Mouse (Mus musculus) heart, adult 11 months (tissue): Measurements from ENCODE around the gene Suv39h1.
"Not testable (repeated sequence)": the region's sequence is repeated elsewhere in the genome, so short reads cannot be mapped to it uniquely, and the experiment has no call there.

Source experiments
- DNase-seq: peaks from one replicate; pipeline ENCODE4 v3.0.0; 2022

The Suv39h1 gene

GRCm38 (mm10) chrX:8024795-8025194 lies 49.8 kb downstream of the Suv39h1 start:
- DNase-seq = no peak

GRCm38 (mm10) chrX:8020111-8020778 lies 54.3 kb downstream of the Suv39h1 start:
- no peak for DNase-seq

- no peak for DNase-seq
Measured at GRCm38 (mm10) chrX:8018286-8018685, 56.3 kb downstream of the Suv39h1 start, which contains the start of gene Glod5. Glod5 (minus strand) TSS chrX:8018492.

GRCm38 (mm10) chrX:8017142-8017541 lies 57.4 kb downstream of the Suv39h1 start:
- no peak for DNase-seq

- not testable (repeated sequence) for DNase-seq
Measured at GRCm38 (mm10) chrX:8015675-8016074, 58.9 kb downstream of the Suv39h1 start.

- DNase-seq = no peak
Measured at GRCm38 (mm10) chrX:8013569-8014314, 60.8 kb downstream of the Suv39h1 start.

GRCm38 (mm10) chrX:8013157-8013556 lies 61.4 kb downstream of the Suv39h1 start:
- DNase-seq = no peak
